Mouse (Mus musculus) liver, adult (tissue): ENCODE results near the gene Usp33.

Experiments used
- GATA4 ChIP-seq: IDR thresholded peaks from 2 replicates; pipeline ENCODE4 v1.6.1; 2014; ENCODE audit warnings: mild to moderate bottlenecking, low read length; ENCODE audit not compliant: insufficient replicate concordance

The Usp33 gene

GRCm38 (mm10) chr3:152345732-152346632, at the start of gene Usp33:
Gene Usp33, plus strand, starts transcription at chr3:152346478.
- TF ChIP-seq GATA4: no peak

- no peak for TF ChIP-seq GATA4
Observed at GRCm38 (mm10) chr3:152300376-152301337, 45.6 kb upstream of the Usp33 start.

GRCm38 (mm10) chr3:152302991-152303390, 43.3 kb upstream of the Usp33 start:
- no peak for TF ChIP-seq GATA4

GRCm38 (mm10) chr3:152304093-152304815, 42.0 kb upstream of the Usp33 start:
- no peak for TF ChIP-seq GATA4

GRCm38 (mm10) chr3:152305080-152305479, 41.2 kb upstream of the Usp33 start:
- TF ChIP-seq GATA4: no peak

- no peak for TF ChIP-seq GATA4
Observed at GRCm38 (mm10) chr3:152305971-152306370, 40.3 kb upstream of the Usp33 start.

GRCm38 (mm10) chr3:152308485-152309249, 37.6 kb upstream of the Usp33 start:
- TF ChIP-seq GATA4: no peak

- TF ChIP-seq GATA4: no peak
Observed at GRCm38 (mm10) chr3:152309250-152309645, 37.0 kb upstream of the Usp33 start.

- no peak for TF ChIP-seq GATA4
Observed at GRCm38 (mm10) chr3:152315613-152316012, 30.7 kb upstream of the Usp33 start.

- 0 out of 2 replicates have a peak, but pooled peaks have one; percentile 46 for TF ChIP-seq GATA4
Observed at GRCm38 (mm10) chr3:152316447-152317173, 29.7 kb upstream of the Usp33 start.

GRCm38 (mm10) chr3:152320972-152321645, 25.2 kb upstream of the Usp33 start:
- TF ChIP-seq GATA4: no peak

- TF ChIP-seq GATA4: no peak
Observed at GRCm38 (mm10) chr3:152321765-152322547, 24.3 kb upstream of the Usp33 start.

GRCm38 (mm10) chr3:152332104-152332503, 14.2 kb upstream of the Usp33 start:
- no peak for TF ChIP-seq GATA4
